Mouse (Mus musculus): ENCODE results near the gene Rnf168. TPM values are rescaled to one million over a fixed set of nuclear protein-coding genes. Genes with fewer than 3 reads are reported as not detected.

Gene Rnf168
- 14.9 TPM for polyA plus RNA-seq (2017; shearing (Covaris generic))

DNA sequence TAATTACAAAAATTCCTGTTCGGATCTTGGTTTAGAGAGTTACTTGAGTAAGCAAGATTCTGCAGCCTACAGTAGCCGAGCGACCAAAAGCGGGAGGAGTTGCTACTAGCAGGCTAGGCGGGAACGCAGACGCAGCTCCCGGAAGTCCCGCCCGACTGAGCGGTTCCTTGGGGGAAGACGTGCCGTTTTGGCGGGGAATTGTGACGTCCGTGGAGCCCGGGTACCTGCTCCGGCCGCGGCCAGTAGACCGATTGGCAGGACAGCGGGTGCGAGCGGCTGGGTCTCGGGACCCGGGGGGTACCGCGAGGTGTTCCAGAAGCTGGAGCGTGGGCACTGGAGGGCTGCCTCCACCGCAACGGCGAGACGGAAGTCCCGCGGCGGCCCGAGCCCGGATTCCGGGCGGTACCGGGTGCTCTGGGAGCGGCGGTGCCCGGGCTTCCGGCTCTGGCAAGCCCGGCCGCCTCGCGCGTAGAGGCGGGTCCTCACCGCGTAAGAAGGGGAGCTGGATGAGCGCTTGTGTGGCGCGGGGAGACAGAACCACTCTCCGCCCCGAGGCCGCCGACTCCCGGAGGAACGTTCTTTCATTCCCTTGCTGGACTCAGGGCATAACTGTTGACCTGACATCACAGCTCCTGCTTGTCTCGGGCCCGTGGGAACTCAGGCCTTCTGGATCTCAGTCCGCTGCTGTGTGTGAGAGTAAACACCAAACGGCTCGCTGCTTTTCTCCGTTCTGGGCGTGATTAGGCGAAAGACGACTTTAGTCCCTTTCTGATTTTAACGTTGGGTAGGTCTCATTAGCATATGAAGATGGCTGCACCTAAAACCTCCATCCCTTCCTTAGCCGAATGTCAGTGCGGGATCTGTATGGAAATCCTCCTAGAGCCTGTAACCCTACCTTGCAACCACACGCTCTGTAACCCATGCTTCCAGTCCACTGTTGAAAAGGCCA is at the start of gene Rnf168:
Gene Rnf168, plus strand, starts transcription at position 152 of the 949 bp plus-strand sequence.

GRCm38 (mm10) chr16:32246952-32247370 is 30.3 kb upstream of the Rnf168 start, which contains the start of the genes Fbxo45 and Wdr53:
TSS of gene Fbxo45 (minus strand) at chr16:32247158.
TSS of gene Wdr53 (plus strand) at chr16:32247227.

DNA sequence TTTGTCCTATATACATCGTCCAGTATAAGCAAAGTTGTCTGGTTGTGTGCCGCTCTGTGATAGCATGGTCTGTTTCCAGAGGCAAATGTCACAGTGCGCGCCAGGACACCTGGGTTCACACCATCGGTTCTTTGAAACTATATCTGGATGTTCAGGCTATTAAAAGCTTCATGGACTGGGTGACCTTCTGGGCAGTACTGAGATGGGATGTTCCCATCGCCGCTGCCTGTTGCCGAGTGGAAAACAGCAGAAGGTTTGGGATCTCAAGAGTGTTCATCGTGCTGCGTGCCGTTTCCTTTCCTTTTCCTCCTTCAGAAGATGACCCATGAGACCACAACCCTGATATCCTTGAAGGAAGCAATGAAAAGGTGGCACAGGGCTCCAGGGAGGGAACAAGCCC is 6.0 kb upstream of the Rnf168 start, which contains the start of gene Smco1:
Gene Smco1, plus strand, starts transcription at position 178 of the 400 bp plus-strand sequence.

GRCm38 (mm10) chr16:32332040-32332555 is 54.8 kb downstream of the Rnf168 start, which contains the start of gene Ubxn7:
TSS of gene Ubxn7 (plus strand) at chr16:32332257.

Other genes with a start within 250 kb of the Rnf168 start
- gene Pak2, start 198.1 kb upstream of the Rnf168 start, polyA plus RNA-seq (2017; shearing (Covaris generic)) = 89.8 TPM
- 142 TPM for gene Pigx, start 177.7 kb upstream of the Rnf168 start, polyA plus RNA-seq (2017; shearing (Covaris generic))
- 44.3 TPM for gene Cep19, start 177.7 kb upstream of the Rnf168 start, polyA plus RNA-seq (2017; shearing (Covaris generic))
- 99.4 TPM for gene Nrros, start 111.9 kb upstream of the Rnf168 start, polyA plus RNA-seq (2017; shearing (Covaris generic))
- gene Bex6, start 97.6 kb upstream of the Rnf168 start, polyA plus RNA-seq (2017; shearing (Covaris generic)) = not detected
- gene Fbxo45, start 30.3 kb upstream of the Rnf168 start, polyA plus RNA-seq (2017; shearing (Covaris generic)) = 2.4 TPM
- gene Wdr53, start 30.2 kb upstream of the Rnf168 start, polyA plus RNA-seq (2017; shearing (Covaris generic)) = 25.0 TPM
- not detected for gene Smco1, start 6.0 kb upstream of the Rnf168 start, polyA plus RNA-seq (2017; shearing (Covaris generic))
- 31.5 TPM for gene Ubxn7, start 54.8 kb downstream of the Rnf168 start, polyA plus RNA-seq (2017; shearing (Covaris generic))
- not detected for gene Tm4sf19, start 123.0 kb downstream of the Rnf168 start, polyA plus RNA-seq (2017; shearing (Covaris generic))
- 3.7 TPM for gene Tctex1d2, start 142.2 kb downstream of the Rnf168 start, polyA plus RNA-seq (2017; shearing (Covaris generic))
- gene Pcyt1a, start 153.5 kb downstream of the Rnf168 start, polyA plus RNA-seq (2017; shearing (Covaris generic)) = 15.2 TPM
- gene Slc51a, start 210.4 kb downstream of the Rnf168 start, polyA plus RNA-seq (2017; shearing (Covaris generic)) = 0.12 TPM
- gene Zdhhc19, start 218.8 kb downstream of the Rnf168 start, polyA plus RNA-seq (2017; shearing (Covaris generic)) = not detected

Measured in activated CD4-positive, CD25-positive, alpha-beta regulatory T cell, adult 9 weeks (primary cell).